Mouse (Mus musculus) gastrocnemius, postnatal 36 days (tissue): ENCODE results near the gene Col1a2. TPM values are rescaled to one million over a fixed set of nuclear protein-coding genes. Genes with fewer than 3 reads are reported as not detected.

ENCODE experiments used
- DNase-seq, 2 experiments: peaks; one replicate each; pipeline ENCODE4 v3.0.0; 2022
- intact Hi-C: fragments of 180-260 bp; cut with DNase I; formaldehyde crosslinking; loops from one replicate; pipeline ENCODE4 v1.15.1; 2025
- total RNA-seq, 2 experiments: library from RNA; stranded (reverse); gene quantifications; 2 replicates each; pipeline ENCODE4 v1.2.3; 2021

The Col1a2 gene
- total RNA-seq, 2 experiments from 2014 or later: 437 to 544 TPM

GRCm38 (mm10) chr6:4577756-4578155, 73.1 kb downstream of the Col1a2 start:
- intact Hi-C loops: no loop called here
- DNase-seq: no peak

- no peak for DNase-seq
- intact Hi-C loops: no loop called here
Observed at GRCm38 (mm10) chr6:4578343-4578742, 73.7 kb downstream of the Col1a2 start.

- intact Hi-C loops: no loop called here
- no peak for DNase-seq
Observed at GRCm38 (mm10) chr6:4579620-4580019, 75.0 kb downstream of the Col1a2 start.

GRCm38 (mm10) chr6:4583485-4583884, 78.9 kb downstream of the Col1a2 start:
- intact Hi-C loops: no loop called here
- no peak for DNase-seq

GRCm38 (mm10) chr6:4587946-4588345, 83.3 kb downstream of the Col1a2 start:
- intact Hi-C loops: no loop called here
- no peak for DNase-seq

- no peak for DNase-seq
- intact Hi-C loops: no loop called here
Observed at GRCm38 (mm10) chr6:4588722-4589121, 84.1 kb downstream of the Col1a2 start.

- intact Hi-C loops: no loop called here
- no peak for DNase-seq
Observed at GRCm38 (mm10) chr6:4590089-4590488, 85.5 kb downstream of the Col1a2 start.

Other genes with a start within 250 kb of the Col1a2 start
- gene Casd1, start 96.0 kb downstream of the Col1a2 start, total RNA-seq: 10 to 100 TPM; 17.1 to 17.3 TPM
- 1 to 10 TPM; 9.5 to 9.7 TPM for gene Sgce, start 242.4 kb downstream of the Col1a2 start, total RNA-seq
- gene Peg10, start 242.5 kb downstream of the Col1a2 start, total RNA-seq: 1 to 10 TPM; 1.4 TPM